Comparison of ENCODE assay signal across 9 mouse cellular contexts in genomic region chrX:145307174-145307573, GRCm38 (mm10). TPM values are rescaled to one million over a fixed set of nuclear protein-coding genes. Genes with fewer than 3 reads are reported as not detected.
DNase-seq lines count a peak whose midpoint lies in the region; ATAC-seq and TF ChIP-seq lines count a peak whose summit lies in the region.
"Had no signal": no experiment of that assay in that cellular context is flagged by ENCODE, and none has a peak within 500 bp of the region (broad histone marks: within the 10 kb centered on the region; RNA-seq: fewer than 3 reads in every experiment).

No protein-coding gene starts in this region.

- H3K27me3 ChIP-seq in forebrain, embryonic 10.5 days (ENCODE audit: poor library complexity, severe bottlenecking): peaks cover 4% of the 10 kb centered on the region
- H3K27me3 ChIP-seq in forebrain, embryonic 16.5 days (replicated peaks; ENCODE audit: control insufficient read depth, insufficient read depth, low read length): no peaks in the 10 kb centered on the region
- H3K27me3 ChIP-seq in thymus, adult 2 months (ENCODE audit: control insufficient read depth, insufficient read depth, low read length): no peaks in the 10 kb centered on the region
- no peaks in the 10 kb centered on the region for H3K27me3 ChIP-seq in forebrain, embryonic 15.5 days
- H3K27me3 ChIP-seq in midbrain, embryonic 11.5 days (ENCODE audit: control insufficient read depth, insufficient read depth, low read length): no peaks in the 10 kb centered on the region
- H3K27me3 ChIP-seq: CH12.LX had no signal

- no peak for TF ChIP-seq CTCF in thymus, adult 2 months (IDR thresholded peaks at IDR 0.05; ENCODE audit: borderline replicate concordance, control insufficient read depth, extremely low read depth, insufficient read depth, low read length, poor library complexity)

- no peak overlapping the region for H3K4me2 ChIP-seq in forebrain, embryonic 16.5 days (ENCODE audit: low read length)
- H3K4me2 ChIP-seq in forebrain, embryonic 15.5 days (replicated peaks): no peak overlapping the region
- no peak overlapping the region for H3K4me2 ChIP-seq in midbrain, embryonic 11.5 days

- no peaks in the 10 kb centered on the region for H3K9me3 ChIP-seq in forebrain, embryonic 10.5 days
- H3K9me3 ChIP-seq in forebrain, embryonic 16.5 days (ENCODE audit: control insufficient read depth, low read length): no peaks in the 10 kb centered on the region
- H3K9me3 ChIP-seq in forebrain, embryonic 15.5 days: no peaks in the 10 kb centered on the region
- no peaks in the 10 kb centered on the region for H3K9me3 ChIP-seq in midbrain, embryonic 11.5 days (ENCODE audit: control insufficient read depth, low read length)

- WGBS in forebrain, embryonic 10.5 days: 21% methylated on average over 2 of the region's 2 CpGs
- WGBS in forebrain, embryonic 16.5 days: 7% methylated on average over 2 of the region's 2 CpGs
- WGBS in thymus, adult 2 months: 0% methylated on average over 2 of the region's 2 CpGs
- WGBS in forebrain, embryonic 15.5 days: 15% methylated on average over 2 of the region's 2 CpGs
- 5% methylated on average over 2 of the region's 2 CpGs for WGBS in midbrain, embryonic 11.5 days

- H3K9ac ChIP-seq in forebrain, embryonic 16.5 days (replicated peaks; ENCODE audit: low read depth, low read length): no peak overlapping the region
- H3K9ac ChIP-seq in forebrain, embryonic 15.5 days (replicated peaks): no peak overlapping the region
- no peak overlapping the region for H3K9ac ChIP-seq in midbrain, embryonic 11.5 days (ENCODE audit: low read length)

- H3K4me3 ChIP-seq in forebrain, embryonic 10.5 days: no peak overlapping the region
- no peak overlapping the region for H3K4me3 ChIP-seq in forebrain, embryonic 16.5 days (replicated peaks; ENCODE audit: low read length)
- no peak overlapping the region for H3K4me3 ChIP-seq in thymus, adult 2 months (ENCODE audit: control insufficient read depth, insufficient read depth, low read length)
- H3K4me3 ChIP-seq in forebrain, embryonic 15.5 days: no peak overlapping the region
- no peak overlapping the region for H3K4me3 ChIP-seq in midbrain, embryonic 11.5 days (ENCODE audit: low read depth, low read length)

- H3K27ac ChIP-seq in forebrain, embryonic 10.5 days: no peak overlapping the region
- H3K27ac ChIP-seq in forebrain, embryonic 16.5 days (ENCODE audit: low read length): no peak overlapping the region
- H3K27ac ChIP-seq in thymus, adult 2 months (ENCODE audit: control insufficient read depth, insufficient read depth, low read length): no peak overlapping the region
- no peak overlapping the region for H3K27ac ChIP-seq in forebrain, embryonic 15.5 days (replicated peaks)
- no peak overlapping the region for H3K27ac ChIP-seq in midbrain, embryonic 11.5 days (ENCODE audit: low read depth, low read length)

- H3K4me1 ChIP-seq in forebrain, embryonic 10.5 days: no peaks in the 10 kb centered on the region
- H3K4me1 ChIP-seq in forebrain, embryonic 16.5 days (replicated peaks; ENCODE audit: control insufficient read depth, insufficient read depth, low read length): no peaks in the 10 kb centered on the region
- H3K4me1 ChIP-seq in thymus, adult 2 months (replicated peaks; ENCODE audit: control insufficient read depth, insufficient read depth, low read length): no peaks in the 10 kb centered on the region
- H3K4me1 ChIP-seq in forebrain, embryonic 15.5 days: no peaks in the 10 kb centered on the region
- no peaks in the 10 kb centered on the region for H3K4me1 ChIP-seq in midbrain, embryonic 11.5 days (ENCODE audit: control insufficient read depth, insufficient read depth, low read length)

- DNase-seq in forebrain, embryonic 10.5 days (ENCODE audit: extremely low spot score, low spot score): peak; percentile 14
- DNase-seq in thymus, adult 2 months: peak; percentile 2
- DNase-seq in thymus, adult 18-20 months: no peak
- peak; percentile 22 to 43 for DNase-seq in layer of hippocampus, postnatal 10 days (ENCODE audit: low spot score in 2 of 2)
- DNase-seq in midbrain, embryonic 11.5 days (ENCODE audit: low spot score, missing footprints): peak; percentile 81

- no peak for ATAC-seq in forebrain, embryonic 16.5 days
- 0 out of 2 replicates have a peak, but pooled peaks have one; percentile 60 for ATAC-seq in forebrain, embryonic 15.5 days (replicated peaks)
- ATAC-seq in midbrain, embryonic 11.5 days (ENCODE audit: low FRiP score): no peak
- no peak for ATAC-seq in erythroblast, adult 5-6 weeks (replicated peaks; ENCODE audit: low FRiP score, poor library complexity, severe bottlenecking)

- H3K36me3 ChIP-seq in forebrain, embryonic 10.5 days (replicated peaks): no peaks in the 10 kb centered on the region
- no peaks in the 10 kb centered on the region for H3K36me3 ChIP-seq in forebrain, embryonic 16.5 days (ENCODE audit: control insufficient read depth, insufficient read depth)
- no peaks in the 10 kb centered on the region for H3K36me3 ChIP-seq in thymus, adult 2 months (ENCODE audit: control insufficient read depth, insufficient read depth, low read length)
- H3K36me3 ChIP-seq in forebrain, embryonic 15.5 days: no peaks in the 10 kb centered on the region
- H3K36me3 ChIP-seq in midbrain, embryonic 11.5 days (ENCODE audit: control insufficient read depth, insufficient read depth, low read length): no peaks in the 10 kb centered on the region

- no peak for TF ChIP-seq POLR2A in thymus, adult 2 months (IDR thresholded peaks at IDR 0.05; ENCODE audit: control insufficient read depth, extremely low read depth, insufficient read depth, low read length, poor library complexity)

RNA-seq across cellular contexts. Expression of gene Lhfpl1, which starts 41.7 kb away (rescaled TPM):
- polyA plus RNA-seq in forebrain, embryonic 10.5 days (2016; fragmentation: Nextera tagmentation; extraction: Ambion mirVana): 0.35 and 0.42 TPM in 2 replicates
- 0.20 TPM in 1 of 2 replicates, not detected in the other for polyA plus RNA-seq in forebrain, embryonic 16.5 days (2015; fragmentation: Nextera tagmentation; extraction: Ambion mirVana)
- 0.33 and 0.46 TPM in 2 replicates for polyA plus RNA-seq in thymus, adult 2 months (2012; rRNA removed)
- not detected in 2 replicates for polyA plus RNA-seq in forebrain, embryonic 15.5 days (2015; fragmentation: Nextera tagmentation; extraction: Ambion mirVana)
- 1 to 10 TPM; 1.5 to 2.4 TPM for total RNA-seq in layer of hippocampus, postnatal 10 days (2021)
- 0.22 TPM in 1 of 2 replicates, not detected in the other for polyA plus RNA-seq in midbrain, embryonic 11.5 days (2014; fragmentation: Nextera tagmentation; extraction: Ambion mirVana)
- total RNA-seq in erythroblast, adult 5-6 weeks (2015; ENCODE audit: low replicate concordance): not detected in 2 replicates
- not detected in 2 replicates for total RNA-seq in erythroblast, adult 5-6 weeks (2017; ENCODE audit: low replicate concordance)
- total RNA-seq: CH12.LX had no signal

Comparison
In these comparisons a context has a peak if more than half of its experiments do, and no peak if none do; other contexts are left out.
1. DNase-seq: peak in forebrain, embryonic 10.5 days (single experiment), thymus, adult 2 months (single experiment), layer of hippocampus, postnatal 10 days (2 of 2) and midbrain, embryonic 11.5 days (single experiment); none in thymus, adult 18-20 months (0 of 2).